Mouse (Mus musculus) G1E (cell line): ENCODE results near the gene Pde4c.

Experiments used
- CTCF ChIP-seq: IDR thresholded peaks from 2 replicates; pipeline ENCODE4 v1.5.1; 2012; ENCODE audit warnings: low read depth, low read length, inconsistent platforms, mixed read lengths
- GATA1 ChIP-seq: IDR thresholded peaks from 2 replicates; pipeline ENCODE4 v1.6.1; 2012; ENCODE audit warnings: borderline replicate concordance, low read length, inconsistent platforms, mixed read lengths
- GATA2 ChIP-seq: IDR thresholded peaks from 2 replicates; pipeline ENCODE4 v1.6.1; 2012; ENCODE audit warnings: low read depth, low read length, inconsistent platforms, borderline replicate concordance
- POLR2AphosphoS5 ChIP-seq: IDR thresholded peaks from 2 replicates; pipeline ENCODE4 v1.6.1; 2012; ENCODE audit warnings: low read depth, low read length, inconsistent platforms; ENCODE audit not compliant: insufficient replicate concordance

- no peak for TF ChIP-seq GATA1
- TF ChIP-seq CTCF, result no peak
- TF ChIP-seq GATA2, result no peak
- TF ChIP-seq POLR2AphosphoS5, result no peak
Measured at GRCm38 (mm10) chr8:70721601-70722000, 1.9 kb upstream of the Pde4c start.
